Mouse (Mus musculus) small intestine, adult 2 months (tissue): ENCODE results near the gene Ptpn23.

Experiments
- CTCF ChIP-seq: fragments of 200-500 bp; IDR thresholded peaks from 2 replicates; pipeline ENCODE4 v1.5.1; 2012; ENCODE audit warnings: low read depth, mild to moderate bottlenecking, control low read depth, inconsistent platforms, low read length, moderate library complexity, mixed read lengths; ENCODE audit not compliant: insufficient replicate concordance, insufficient read length; ENCODE audit errors: extremely low read depth
- POLR2A ChIP-seq: fragments of 200-500 bp; IDR thresholded peaks from 2 replicates; pipeline ENCODE4 v1.6.1; 2012; ENCODE audit warnings: low read depth, mild to moderate bottlenecking, control low read depth, inconsistent platforms, low read length, moderate library complexity

DNA sequence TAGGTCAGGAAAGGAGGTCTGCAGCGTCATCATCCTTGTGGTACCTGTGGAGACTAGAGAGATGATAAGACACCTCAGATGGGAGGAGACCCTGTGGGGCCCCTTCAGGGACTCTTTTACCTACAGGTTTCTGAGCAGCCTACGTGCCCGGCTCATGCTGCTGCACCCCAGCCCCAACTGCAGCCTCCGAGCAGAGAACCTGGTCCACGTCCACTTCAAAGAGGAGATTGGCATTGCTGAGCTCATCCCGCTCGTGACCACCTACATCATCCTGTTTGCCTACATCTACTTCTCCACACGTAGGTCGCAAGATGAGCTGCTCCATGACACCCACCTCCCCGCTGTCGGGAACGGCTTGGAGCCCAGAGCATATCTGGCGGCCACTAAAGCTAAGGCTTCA is 34.1 kb downstream of the Ptpn23 start:
- TF ChIP-seq POLR2A, result no peak
- TF ChIP-seq CTCF, result no peak
